Mouse (Mus musculus): ENCODE results near the gene Tlr9.

DNA sequence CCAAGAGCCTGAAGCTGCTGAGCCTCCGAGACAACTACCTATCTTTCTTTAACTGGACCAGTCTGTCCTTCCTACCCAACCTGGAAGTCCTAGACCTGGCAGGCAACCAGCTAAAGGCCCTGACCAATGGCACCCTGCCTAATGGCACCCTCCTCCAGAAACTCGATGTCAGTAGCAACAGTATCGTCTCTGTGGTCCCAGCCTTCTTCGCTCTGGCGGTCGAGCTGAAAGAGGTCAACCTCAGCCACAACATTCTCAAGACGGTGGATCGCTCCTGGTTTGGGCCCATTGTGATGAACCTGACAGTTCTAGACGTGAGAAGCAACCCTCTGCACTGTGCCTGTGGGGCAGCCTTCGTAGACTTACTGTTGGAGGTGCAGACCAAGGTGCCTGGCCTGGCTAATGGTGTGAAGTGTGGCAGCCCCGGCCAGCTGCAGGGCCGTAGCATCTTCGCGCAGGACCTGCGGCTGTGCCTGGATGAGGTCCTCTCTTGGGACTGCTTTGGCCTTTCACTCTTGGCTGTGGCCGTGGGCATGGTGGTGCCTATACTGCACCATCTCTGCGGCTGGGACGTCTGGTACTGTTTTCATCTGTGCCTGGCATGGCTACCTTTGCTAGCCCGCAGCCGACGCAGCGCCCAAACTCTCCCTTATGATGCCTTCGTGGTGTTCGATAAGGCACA lies 3.2 kb downstream of the Tlr9 start:
- TF ChIP-seq CTCF (IDR thresholded peaks at IDR 0.05; ENCODE audit: borderline replicate concordance, control insufficient read depth, extremely low read depth, insufficient read depth, low read length, poor library complexity) (no peak), POLR2A (IDR thresholded peaks at IDR 0.05; ENCODE audit: control insufficient read depth, extremely low read depth, insufficient read depth, low read length, poor library complexity) (no peak)
